Mouse (Mus musculus) erythroblast, embryonic 14.5 days (primary cell): ENCODE data around the gene Slc1a2.

ENCODE experiments used
- GATA1 ChIP-seq: IDR thresholded peaks from 2 replicates; pipeline ENCODE4 v1.6.1; 2012; ENCODE audit warnings: low read length, inconsistent platforms, mixed read lengths
- TAL1 ChIP-seq: IDR thresholded peaks from 3 replicates; pipeline ENCODE4 v1.6.1; 2012; ENCODE audit warnings: low read length, inconsistent platforms, mixed read lengths

DNA sequence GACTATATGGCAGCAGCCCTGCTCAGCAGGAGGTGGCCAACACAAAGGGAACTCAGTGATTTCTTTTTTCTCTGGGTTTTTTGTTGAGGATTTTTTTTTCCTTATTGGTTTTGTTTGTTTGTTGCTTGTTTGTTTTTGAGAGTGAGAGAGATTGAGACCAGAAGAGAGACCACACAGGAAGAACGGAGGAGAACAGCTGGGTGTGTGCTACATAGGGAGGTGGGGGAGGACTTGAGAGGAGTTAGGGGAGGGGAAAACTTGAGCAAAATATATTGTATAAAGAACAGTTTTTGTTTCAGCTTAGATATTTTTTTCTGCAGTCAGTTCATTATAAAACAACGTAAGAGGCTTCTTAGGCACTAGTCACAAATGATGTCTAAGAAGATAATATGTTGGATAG is 139.7 kb downstream of the Slc1a2 start:
- no peak for TF ChIP-seq GATA1
- no peak for TF ChIP-seq TAL1
